Mouse (Mus musculus) heart, postnatal 25 days (tissue): Measurements from ENCODE around the gene Ifi27l2a. TPM values are rescaled to one million over a fixed set of nuclear protein-coding genes. Genes with fewer than 3 reads are reported as not detected.
"Not testable (repeated sequence)": the region's sequence is repeated elsewhere in the genome, so short reads cannot be mapped to it uniquely, and the experiment has no call there.

ENCODE experiments used
- DNase-seq: peaks from one replicate; pipeline ENCODE4 v3.0.0; 2022; ENCODE audit warnings: low spot score
- intact Hi-C: fragments of 180-260 bp; cut with DNase I; formaldehyde crosslinking; loops from one replicate; pipeline ENCODE4 v1.15.1; 2025
- total RNA-seq, 2 experiments: library from RNA; stranded (reverse); gene quantifications; 2 replicates each; pipeline ENCODE4 v1.2.3; 2021

The Ifi27l2a gene
- total RNA-seq: 10 to 100 TPM; 18.2 to 31.0 TPM

DNA sequence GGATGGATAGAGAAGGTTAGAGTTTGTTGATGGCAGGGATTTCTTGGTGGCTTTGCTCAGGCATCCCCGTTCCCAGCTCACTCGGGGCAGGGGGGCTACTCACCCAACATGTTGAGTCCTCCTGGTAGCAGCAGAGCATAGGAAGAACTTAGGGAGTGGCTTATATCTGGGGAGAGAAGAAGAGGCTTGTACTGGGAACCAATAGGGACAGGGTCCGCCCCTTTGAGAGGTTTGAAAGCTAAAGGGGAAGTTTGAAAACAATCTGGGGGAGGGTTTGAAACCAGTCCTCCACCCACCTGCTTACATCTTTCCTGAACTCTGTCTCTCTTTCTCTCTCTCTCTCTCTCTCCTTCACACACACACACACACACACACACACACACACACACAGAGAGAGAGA lies at the start of gene Ifi27l2a:
TSS of gene Ifi27l2a (minus strand) at position 157 of the 400 bp plus-strand sequence.
- intact Hi-C loops: no loop called here
- DNase-seq: no peak

GRCm38 (mm10) chr12:103492767-103493166 lies 49.3 kb upstream of the Ifi27l2a start:
- DNase-seq: peak; percentile 31
- intact Hi-C loops: loop anchor here (1.0 kb wide), 1 partner anchor 66 kb away; no protein-coding TSS in a partner anchor

- DNase-seq: no peak
- intact Hi-C loops: no loop called here
Observed at GRCm38 (mm10) chr12:103491091-103491730, 47.7 kb upstream of the Ifi27l2a start.

- intact Hi-C loops: no loop called here
- DNase-seq: no peak
Observed at GRCm38 (mm10) chr12:103487750-103488149, 44.3 kb upstream of the Ifi27l2a start.

GRCm38 (mm10) chr12:103487276-103487675 lies 43.8 kb upstream of the Ifi27l2a start:
- intact Hi-C loops: no loop called here
- DNase-seq: peak; percentile 66

GRCm38 (mm10) chr12:103486726-103487125 lies 43.2 kb upstream of the Ifi27l2a start:
- DNase-seq: peak; percentile 46
- intact Hi-C loops: no loop called here

GRCm38 (mm10) chr12:103484200-103484972 lies 40.9 kb upstream of the Ifi27l2a start:
- intact Hi-C loops: loop anchor here (5.0 kb wide), 1 partner anchor 37 kb away; no protein-coding TSS in a partner anchor
- not testable (repeated sequence) for DNase-seq

GRCm38 (mm10) chr12:103482781-103483180 lies 39.3 kb upstream of the Ifi27l2a start:
- DNase-seq: no peak
- intact Hi-C loops: loop anchor here (5.0 kb wide), 1 partner anchor 35 kb away; no protein-coding TSS in a partner anchor

DNA sequence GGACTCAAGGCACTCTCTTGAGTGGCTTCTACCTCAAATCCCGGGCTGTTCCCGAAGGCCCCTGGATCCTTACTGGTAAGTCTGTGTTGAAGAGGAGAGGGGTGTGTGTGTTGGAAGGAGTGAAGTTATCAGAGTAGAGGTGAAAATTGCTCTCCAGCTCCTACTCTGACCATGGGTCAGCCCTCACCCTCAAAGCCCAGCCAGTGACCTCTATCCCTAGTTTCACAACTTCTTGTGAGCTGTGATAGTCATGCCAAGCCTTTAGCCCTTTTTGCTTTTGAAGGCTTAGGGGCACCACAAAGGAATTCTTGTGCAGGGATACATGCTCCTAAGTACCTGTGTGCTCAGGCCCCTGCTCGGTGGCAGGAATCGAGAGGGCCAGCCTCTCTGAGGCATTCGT lies 38.2 kb upstream of the Ifi27l2a start:
- intact Hi-C loops: loop anchor here (5.0 kb wide), 1 partner anchor 34 kb away; no protein-coding TSS in a partner anchor
- DNase-seq: no peak

DNA sequence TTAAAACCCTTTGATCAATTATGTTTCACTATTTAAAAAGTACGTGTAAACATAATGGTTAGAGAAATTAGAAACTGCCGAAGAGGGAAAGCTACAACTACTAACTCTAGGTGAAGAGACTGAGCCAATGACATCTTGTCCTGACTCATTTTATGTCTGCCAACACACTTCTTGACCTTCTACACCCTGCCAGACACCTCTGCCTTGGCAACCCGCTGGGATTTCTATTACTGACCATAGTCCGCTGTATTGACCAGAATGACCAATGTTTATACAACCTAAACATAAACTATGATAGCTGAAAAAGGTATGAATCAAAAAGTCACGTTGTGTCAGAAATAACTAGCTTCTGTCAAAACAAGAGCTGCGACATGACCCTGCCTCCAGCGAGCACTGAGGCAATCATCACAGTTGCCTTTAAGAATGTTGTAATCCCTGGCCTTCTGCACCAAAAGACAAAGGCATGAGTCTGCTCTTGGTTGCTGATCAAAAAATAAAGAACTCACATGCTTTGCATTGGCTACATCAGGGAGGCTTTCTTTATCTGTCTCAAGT lies 34.1 kb upstream of the Ifi27l2a start:
- no peak for DNase-seq
- intact Hi-C loops: no loop called here

GRCm38 (mm10) chr12:103476779-103477389 lies 33.4 kb upstream of the Ifi27l2a start:
- DNase-seq: no peak
- intact Hi-C loops: no loop called here

GRCm38 (mm10) chr12:103474481-103474880 lies 31.0 kb upstream of the Ifi27l2a start:
- intact Hi-C loops: no loop called here
- DNase-seq: no peak

DNA sequence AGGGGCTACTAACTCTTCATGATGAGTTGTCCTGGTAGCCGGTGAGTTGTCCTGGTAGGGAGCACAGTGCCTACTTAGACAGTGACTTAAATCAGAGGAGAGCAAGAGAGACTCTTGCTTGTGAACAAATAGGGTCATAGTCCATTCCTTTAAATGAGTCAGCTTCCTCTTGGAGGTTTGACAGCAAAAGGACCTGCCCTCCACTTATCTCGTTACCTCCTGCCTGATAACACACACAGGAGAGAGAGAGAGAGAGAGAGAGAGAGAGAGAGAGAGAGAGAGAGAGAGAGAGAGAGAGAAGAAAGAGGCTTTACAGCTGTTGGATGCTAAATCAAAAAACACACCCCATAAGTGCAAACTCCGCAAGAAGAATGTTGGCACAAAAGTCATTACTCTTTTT lies 13.7 kb upstream of the Ifi27l2a start, which contains the start of gene Ifi27l2b:
TSS of gene Ifi27l2b (minus strand) at position 84 of the 400 bp plus-strand sequence.
- intact Hi-C loops: no loop called here

GRCm38 (mm10) chr12:103456727-103457126 lies 13.2 kb upstream of the Ifi27l2a start:
- intact Hi-C loops, DNase-seq: not testable (repeated sequence)

More for the DNA sequence above, 13.7 kb upstream of the Ifi27l2a start, which contains the start of gene Ifi27l2b:
- DNase-seq: no peak

DNA sequence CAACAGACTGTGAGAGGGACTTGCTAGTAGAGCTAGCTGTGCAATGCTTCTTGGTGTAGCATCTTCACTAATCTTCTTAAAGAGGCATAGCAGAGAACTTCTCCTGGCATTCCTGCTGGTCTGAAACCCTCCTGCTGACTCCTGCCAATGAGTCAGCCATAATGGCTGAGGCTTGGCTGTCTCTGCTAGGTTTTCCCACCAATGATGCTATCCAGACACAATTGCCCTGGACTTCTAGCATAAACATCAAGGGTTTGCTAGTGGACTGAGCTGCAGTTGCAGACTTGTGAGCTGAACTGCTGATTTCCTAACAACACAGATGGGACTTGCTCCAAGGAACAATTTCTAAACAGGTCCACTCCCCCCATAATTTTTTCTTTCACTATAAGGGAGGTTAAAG lies 9.9 kb upstream of the Ifi27l2a start:
- intact Hi-C loops: no loop called here
- DNase-seq: no peak

DNA sequence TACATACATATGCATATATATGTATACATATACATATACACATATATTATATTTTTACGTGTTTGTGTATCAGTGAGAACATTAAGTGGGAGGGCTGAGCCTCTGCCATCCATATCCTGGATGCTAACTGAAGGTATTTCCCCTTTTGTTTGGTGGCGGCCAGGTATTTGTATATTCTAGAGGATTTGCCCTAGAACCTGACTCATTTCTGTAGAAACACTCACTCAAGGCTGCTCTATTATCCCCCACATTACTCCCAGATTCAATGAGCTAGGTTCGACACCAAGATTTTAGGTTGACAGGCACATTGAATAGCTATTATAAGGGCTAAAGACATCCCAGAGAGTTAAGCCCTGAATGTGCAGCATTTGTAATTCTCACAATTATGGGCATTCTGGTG lies 1.6 kb upstream of the Ifi27l2a start:
- intact Hi-C loops: loop anchor here (5.0 kb wide), 1 partner anchor 37 kb away; no protein-coding TSS in a partner anchor

DNA sequence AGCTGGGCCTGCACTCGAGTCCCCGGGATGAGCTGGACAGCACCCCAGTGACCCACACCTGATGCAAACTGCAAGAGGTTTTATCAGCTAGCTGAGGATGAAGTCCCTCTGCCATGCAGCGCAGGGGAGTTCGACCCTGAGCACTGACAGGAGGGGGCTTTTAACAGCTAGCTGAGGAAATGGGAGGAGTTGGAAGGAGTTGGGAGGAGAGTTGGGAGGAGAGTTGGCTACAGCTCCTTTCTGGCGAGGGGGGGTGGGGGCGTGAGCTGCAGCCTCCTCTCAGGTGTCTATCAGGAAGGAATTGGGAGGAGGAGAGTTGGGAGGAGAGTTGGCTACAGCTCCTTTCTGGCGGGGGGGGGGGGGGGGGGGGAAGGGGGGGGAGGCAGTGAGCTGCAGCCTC lies 781 bp upstream of the Ifi27l2a start:
- intact Hi-C loops: not testable (repeated sequence)

More for the DNA sequence above, 1.6 kb upstream of the Ifi27l2a start:
- DNase-seq: no peak

DNA sequence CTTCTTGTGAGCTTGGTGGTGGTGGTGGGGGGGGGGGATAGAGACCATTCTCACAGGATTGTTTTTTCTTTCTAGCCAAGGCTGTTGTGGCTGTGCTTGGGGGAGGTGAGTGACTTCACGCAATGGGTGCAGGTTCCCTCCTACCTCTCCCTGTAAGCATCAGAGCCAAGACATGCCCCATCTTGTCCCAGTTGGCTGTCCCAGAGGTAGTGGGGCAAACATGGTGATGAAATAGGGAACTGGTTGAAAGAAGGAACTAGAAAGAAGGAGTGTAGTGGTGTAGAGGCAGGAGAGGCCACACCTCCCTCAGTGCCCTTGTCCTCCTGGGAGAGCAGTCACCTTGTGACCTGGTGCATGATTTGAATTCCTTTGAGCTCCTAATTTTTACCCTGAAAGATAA lies 5.9 kb downstream of the Ifi27l2a start:
- no peak for DNase-seq
- intact Hi-C loops: no loop called here

More for the DNA sequence above, 781 bp upstream of the Ifi27l2a start:
- DNase-seq: not testable (repeated sequence)

GRCm38 (mm10) chr12:103434861-103435260 lies 8.6 kb downstream of the Ifi27l2a start:
- DNase-seq: no peak
- intact Hi-C loops: no loop called here
